Mouse (Mus musculus): ENCODE data around the gene Cdk20.

GRCm38 (mm10) chr13:64403519-64403918 is 28.6 kb upstream of the Cdk20 start:
- no peak for TF ChIP-seq HCFC1 (IDR thresholded peaks at IDR 0.05; ENCODE audit: borderline replicate concordance, insufficient read depth, low read length)
- no peak for TF ChIP-seq ZC3H11A (IDR thresholded peaks at IDR 0.05; ENCODE audit: borderline replicate concordance, low read depth, low read length)
- no peak for TF ChIP-seq CHD2 (IDR thresholded peaks at IDR 0.05; ENCODE audit: low read depth, low read length)
- TF ChIP-seq MAFK (IDR thresholded peaks at IDR 0.05; ENCODE audit: insufficient read depth, low read depth, low read length) = no peak
- no peak for TF ChIP-seq ZNF384 (IDR thresholded peaks at IDR 0.05; ENCODE audit: low read depth, low read length)

Data from ES-E14 (cell line).